Mouse (Mus musculus) intestine, embryonic 16.5 days (tissue): ENCODE data around the gene Pip5k1c. TPM values are rescaled to one million over a fixed set of nuclear protein-coding genes. Genes with fewer than 3 reads are reported as not detected.
A peak's percentile ranks its signal among the peaks of the same experiment; 100 is the strongest.

Source experiments
- ATAC-seq: fragments of 200-750 bp; cut with Nextera tagmentation; 2 replicates; pipeline ENCODE4 v1.8.0; 2017; ENCODE audit warnings: moderate TSS enrichment, moderate library complexity
- H3K27ac ChIP-seq: fragments of 300-500 bp; sonication (generic); 2 replicates; pipeline ENCODE4 v1.5.1; 2014; ENCODE audit warnings: mild to moderate bottlenecking, low read length
- H3K27me3 ChIP-seq: fragments of 300-500 bp; sonication (generic); replicated peaks from 2 replicates; pipeline ENCODE4 v1.6.1; 2014; ENCODE audit warnings: low read length, control low read depth, mixed read lengths; ENCODE audit not compliant: control insufficient read depth, insufficient read depth
- H3K36me3 ChIP-seq: fragments of 300-500 bp; sonication (generic); 2 replicates; pipeline ENCODE4 v1.6.1; 2014; ENCODE audit warnings: low read length, control low read depth; ENCODE audit not compliant: control insufficient read depth, insufficient read depth
- H3K4me1 ChIP-seq: fragments of 300-500 bp; sonication (generic); 2 replicates; pipeline ENCODE4 v1.6.1; 2014; ENCODE audit warnings: low read length, control low read depth, mixed read lengths; ENCODE audit not compliant: control insufficient read depth, insufficient read depth
- H3K4me2 ChIP-seq: fragments of 300-500 bp; sonication (generic); 2 replicates; pipeline ENCODE4 v1.6.1; 2014; ENCODE audit warnings: low read depth, low read length, control low read depth
- H3K4me3 ChIP-seq: fragments of 300-500 bp; sonication (generic); 2 replicates; pipeline ENCODE4 v1.5.1; 2014; ENCODE audit warnings: mild to moderate bottlenecking, low read length
- H3K9ac ChIP-seq: fragments of 300-500 bp; sonication (generic); 2 replicates; pipeline ENCODE4 v1.6.1; 2014; ENCODE audit warnings: low read depth, low read length
- H3K9me3 ChIP-seq: fragments of 300-500 bp; sonication (generic); 2 replicates; pipeline ENCODE4 v1.6.1; 2016; ENCODE audit warnings: low read length, control low read depth; ENCODE audit not compliant: control insufficient read depth
- WGBS: fragments of 180-500 bp; shearing (Covaris S2); extraction: QIAGEN DNeasy Blood & Tissue Kit; methylation state at CpG from one replicate; pipeline ENCODE4 v1.1.7; 2014; 5-methylcytosine and 5-hydroxymethylcytosine counted together
- polyA plus RNA-seq: library from polyadenylated mRNA; unstranded; fragments of >200 nt; fragmentation: Nextera tagmentation; extraction: Ambion mirVana; gene quantifications from 2 replicates; pipeline ENCODE4 v1.2.1, GENCODE M21; 2015

Pip5k1c gene
- polyA plus RNA-seq, 1 experiment from 2014 or later, result 35.4 TPM

DNA sequence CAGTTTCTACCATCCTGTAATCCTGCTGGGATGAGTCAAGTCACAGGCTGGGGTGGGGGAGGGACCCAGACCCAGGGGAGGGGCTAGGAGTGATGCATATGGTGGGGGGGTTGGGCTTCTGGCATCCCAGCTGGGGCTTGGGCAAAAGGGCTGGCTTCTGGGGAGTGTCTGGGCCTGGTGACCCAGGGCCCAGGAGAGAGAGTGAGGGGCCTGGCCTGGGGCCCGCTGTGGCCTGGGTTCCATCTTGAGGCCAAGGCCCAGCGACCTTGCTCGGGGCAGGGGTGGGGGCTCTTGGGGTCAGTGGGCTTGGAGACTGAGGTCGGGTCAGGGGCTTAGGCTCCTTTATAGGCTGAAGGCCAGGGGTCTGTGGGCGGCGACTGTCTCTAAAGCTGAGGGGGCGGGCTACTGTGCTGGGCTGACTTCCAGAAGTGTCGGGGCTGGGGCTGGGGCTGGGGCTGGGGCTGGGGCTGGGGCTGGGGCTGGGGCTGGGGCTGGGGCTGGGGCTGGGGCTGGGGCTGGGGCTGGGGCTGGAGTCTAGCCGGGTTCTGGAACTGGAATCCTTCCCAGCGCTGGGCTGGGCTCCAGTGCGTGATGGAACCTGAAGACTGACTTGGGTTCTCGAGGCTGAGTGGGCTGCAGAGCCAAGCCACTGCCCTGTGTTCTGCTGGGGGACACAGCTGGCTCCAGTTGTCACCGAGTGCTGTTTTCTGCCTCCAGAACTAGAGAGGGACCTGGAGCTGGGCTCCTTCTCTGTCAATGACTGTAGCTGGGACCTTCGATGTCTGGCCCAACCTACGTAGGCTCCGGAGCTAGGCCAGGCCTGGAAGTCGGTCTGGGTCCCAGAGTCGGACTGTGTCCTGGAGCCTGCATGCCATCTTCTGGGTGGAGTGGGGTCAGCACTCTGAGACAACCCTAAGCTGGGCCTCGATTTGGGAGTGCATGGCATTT, 42.9 kb downstream of the Pip5k1c start:
- H3K9ac ChIP-seq, result peak overlapping the region; percentile 48
- peak; percentile 56 for ATAC-seq
- H3K36me3 ChIP-seq, result no peaks in the 10 kb centered on the region
- peaks cover 9% of the 10 kb centered on the region; the same call in 1 of the 2 replicates for H3K27me3 ChIP-seq
- H3K4me1 ChIP-seq, result peaks cover 26% of the 10 kb centered on the region
- peak overlapping the region; percentile 92 for H3K27ac ChIP-seq
- no peaks in the 10 kb centered on the region for H3K9me3 ChIP-seq
- 45% methylated on average over 19 of the region's 19 CpGs for WGBS
- H3K4me3 ChIP-seq, result no peak overlapping the region
- peak overlapping the region; percentile 4; the same call in 1 of the 2 replicates for H3K4me2 ChIP-seq

DNA sequence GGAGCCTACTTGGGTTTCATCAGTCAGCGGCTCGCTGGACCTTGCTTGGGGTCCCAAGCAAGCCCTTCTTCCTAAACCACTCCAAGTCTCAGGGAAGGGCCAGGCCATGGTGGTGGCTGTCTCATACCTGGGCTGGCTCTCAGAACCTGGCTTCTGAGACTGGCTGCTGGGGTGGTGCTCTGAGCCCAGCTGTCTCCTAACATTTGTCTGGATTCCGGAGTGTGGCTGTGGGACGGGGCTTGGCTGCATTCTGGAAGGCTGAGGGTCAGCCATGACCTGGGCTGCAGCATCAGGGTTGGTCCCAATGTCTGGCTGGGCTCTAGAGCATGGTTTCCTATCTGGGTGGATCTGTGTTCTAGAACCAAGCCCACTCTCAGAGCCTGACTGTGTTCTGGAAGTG, 43.8 kb downstream of the Pip5k1c start:
- peak overlapping the region; percentile 37 for H3K9ac ChIP-seq
- H3K27ac ChIP-seq, result peak overlapping the region; percentile 83
- H3K27me3 ChIP-seq, result peaks cover 9% of the 10 kb centered on the region; the same call in 1 of the 2 replicates
- no peak for ATAC-seq
- no peaks in the 10 kb centered on the region for H3K36me3 ChIP-seq
- H3K4me2 ChIP-seq, result no peak overlapping the region
- no peak overlapping the region for H3K4me3 ChIP-seq
- 91% methylated on average over 4 of the region's 4 CpGs for WGBS
- H3K4me1 ChIP-seq, result peaks cover 32% of the 10 kb centered on the region
- H3K9me3 ChIP-seq, result no peaks in the 10 kb centered on the region

DNA sequence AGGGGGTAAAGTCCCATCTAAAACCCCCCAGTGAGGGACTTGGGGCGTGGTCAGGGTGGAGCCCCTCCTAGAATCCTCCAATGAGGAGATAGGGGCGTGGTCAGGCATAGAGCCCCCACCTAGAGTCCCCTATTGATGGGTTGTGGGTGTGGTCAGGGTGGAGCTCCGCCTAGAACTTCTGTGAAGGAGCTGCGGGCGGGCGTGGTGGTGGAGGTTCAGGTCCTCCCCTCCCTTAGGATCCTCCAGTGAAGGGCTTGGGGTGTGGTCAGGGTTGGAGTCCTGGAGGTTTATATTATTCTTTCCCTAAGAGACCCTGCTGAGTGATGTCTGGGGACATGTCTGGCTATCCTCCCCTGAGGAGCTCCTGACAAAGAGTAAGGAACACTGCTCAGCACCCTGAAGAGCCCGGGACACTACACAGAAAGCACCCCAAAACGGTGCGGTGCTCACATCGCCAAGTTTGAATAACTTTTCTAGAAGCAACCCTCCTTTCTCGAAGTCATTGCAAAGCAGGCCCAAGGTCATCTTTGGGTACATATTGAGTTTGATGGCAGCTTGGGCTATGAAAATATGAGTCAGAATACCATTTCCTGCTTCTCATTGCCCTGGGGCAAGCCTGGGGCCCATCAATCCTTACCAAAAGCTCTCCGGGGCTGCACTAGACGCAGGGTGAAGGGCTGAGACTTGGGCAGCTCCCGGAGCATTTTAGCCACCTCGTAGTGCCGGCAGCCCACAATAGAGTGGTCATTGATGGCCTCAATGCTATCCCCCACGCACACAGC, 48.0 kb downstream of the Pip5k1c start:
- Histone ChIP-seq H3K27me3 (peaks cover 13% of the 10 kb centered on the region; the same call in 1 of the 2 replicates), H3K4me1 (peaks cover 26% of the 10 kb centered on the region), H3K9ac (no peak overlapping the region), H3K4me3 (no peak overlapping the region), H3K36me3 (no peaks in the 10 kb centered on the region), H3K27ac (no peak overlapping the region), H3K9me3 (no peaks in the 10 kb centered on the region), H3K4me2 (no peak overlapping the region)
- WGBS, result 43% methylated on average over 17 of the region's 17 CpGs
- ATAC-seq, result no peak

DNA sequence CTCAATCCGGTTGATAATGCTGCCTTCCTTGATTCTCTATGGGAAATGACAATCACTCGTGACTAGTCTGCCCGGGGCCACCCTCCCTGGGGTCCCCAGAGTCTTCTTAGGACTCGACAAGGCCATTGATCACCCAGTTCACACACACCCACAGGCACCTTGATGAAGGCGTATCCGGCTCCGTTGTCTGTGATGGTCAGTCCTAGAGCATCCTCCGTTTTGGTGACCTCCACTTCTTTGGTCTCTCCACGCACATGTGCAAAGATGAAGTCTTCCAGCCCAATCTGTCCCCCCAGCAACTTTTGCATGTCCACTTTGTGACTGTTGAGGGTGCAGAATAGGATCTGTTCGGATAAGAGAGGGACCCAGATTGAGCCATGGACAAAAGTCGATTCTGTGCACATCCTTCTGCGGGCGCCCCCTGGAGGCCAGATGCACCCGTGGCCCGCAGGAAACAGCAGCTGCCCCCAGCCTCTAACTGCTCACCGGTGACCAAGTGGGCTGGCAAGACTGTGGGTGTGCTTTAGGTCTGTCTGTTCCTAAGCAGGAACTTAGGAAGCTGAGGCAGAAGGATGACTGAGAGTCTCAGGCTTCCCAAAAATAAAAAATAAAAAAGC, 48.7 kb downstream of the Pip5k1c start:
- 36% methylated on average over 16 of the region's 16 CpGs for WGBS
- no peaks in the 10 kb centered on the region for H3K9me3 ChIP-seq
- no peak overlapping the region for H3K9ac ChIP-seq
- no peak overlapping the region for H3K27ac ChIP-seq
- peaks cover 21% of the 10 kb centered on the region for H3K4me1 ChIP-seq
- no peak overlapping the region for H3K4me2 ChIP-seq
- no peaks in the 10 kb centered on the region for H3K36me3 ChIP-seq
- no peak overlapping the region for H3K4me3 ChIP-seq
- peaks cover 13% of the 10 kb centered on the region; the same call in 1 of the 2 replicates for H3K27me3 ChIP-seq
- ATAC-seq, result no peak

DNA sequence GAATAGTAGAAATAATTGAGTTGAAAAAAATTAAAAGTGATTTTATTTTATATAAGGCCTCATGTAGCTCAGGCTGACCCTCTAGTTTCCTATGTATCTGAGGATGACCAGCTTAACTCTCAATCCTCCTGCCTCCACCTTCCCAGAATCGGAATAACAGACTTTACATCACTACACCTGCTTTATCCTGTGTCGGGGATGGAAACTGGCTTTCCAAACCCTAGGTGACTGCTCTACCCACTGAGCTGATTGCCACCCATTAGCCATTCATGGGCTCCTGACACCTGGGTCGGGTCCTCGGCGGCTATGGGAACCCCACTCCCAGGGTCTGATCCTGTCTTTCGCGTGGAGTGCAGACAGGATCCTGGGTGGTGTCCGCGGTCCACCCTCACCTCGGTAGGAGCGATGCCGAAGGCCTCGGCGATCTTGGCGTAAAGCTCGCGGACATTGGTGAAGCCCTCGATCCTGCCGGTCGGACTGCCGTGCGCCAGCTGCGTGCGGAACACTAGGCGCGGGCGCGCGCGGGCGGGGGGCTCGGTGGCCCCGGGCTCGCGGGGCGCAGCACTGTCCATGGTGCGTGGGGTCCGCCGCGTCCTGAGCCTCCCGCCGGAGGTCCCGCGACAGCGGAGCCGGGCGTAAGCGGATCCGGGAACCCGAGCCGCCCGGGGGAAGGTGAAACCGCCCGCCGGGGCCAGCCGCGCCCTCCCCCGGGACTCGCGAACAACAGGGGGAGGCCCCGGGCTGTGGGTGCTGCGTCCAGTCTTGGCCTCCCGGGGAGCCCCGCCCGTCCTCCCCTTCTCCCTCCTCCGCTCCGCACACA, 50.1 kb downstream of the Pip5k1c start, which contains the start of gene Gipc3:
Gene Gipc3 (minus strand): TSS at position 581 of the 820 bp plus-strand sequence.
- H3K36me3 ChIP-seq, result no peaks in the 10 kb centered on the region
- H3K27ac ChIP-seq, result no peak within 1 kb of the TSS
- peak within 1 kb of the TSS; percentile 60 for H3K4me3 ChIP-seq
- no peaks in the 10 kb centered on the region for H3K9me3 ChIP-seq
- H3K27me3 ChIP-seq, result peaks cover 13% of the 10 kb centered on the region; the same call in 1 of the 2 replicates
- peak within 1 kb of the TSS; percentile 96 for H3K4me2 ChIP-seq
- H3K4me1 ChIP-seq, result peaks cover 32% of the 10 kb centered on the region
- peak within 1 kb of the TSS; percentile 76 for H3K9ac ChIP-seq
- WGBS, result 3% methylated on average over 64 of the region's 67 CpGs
- no peak for ATAC-seq

DNA sequence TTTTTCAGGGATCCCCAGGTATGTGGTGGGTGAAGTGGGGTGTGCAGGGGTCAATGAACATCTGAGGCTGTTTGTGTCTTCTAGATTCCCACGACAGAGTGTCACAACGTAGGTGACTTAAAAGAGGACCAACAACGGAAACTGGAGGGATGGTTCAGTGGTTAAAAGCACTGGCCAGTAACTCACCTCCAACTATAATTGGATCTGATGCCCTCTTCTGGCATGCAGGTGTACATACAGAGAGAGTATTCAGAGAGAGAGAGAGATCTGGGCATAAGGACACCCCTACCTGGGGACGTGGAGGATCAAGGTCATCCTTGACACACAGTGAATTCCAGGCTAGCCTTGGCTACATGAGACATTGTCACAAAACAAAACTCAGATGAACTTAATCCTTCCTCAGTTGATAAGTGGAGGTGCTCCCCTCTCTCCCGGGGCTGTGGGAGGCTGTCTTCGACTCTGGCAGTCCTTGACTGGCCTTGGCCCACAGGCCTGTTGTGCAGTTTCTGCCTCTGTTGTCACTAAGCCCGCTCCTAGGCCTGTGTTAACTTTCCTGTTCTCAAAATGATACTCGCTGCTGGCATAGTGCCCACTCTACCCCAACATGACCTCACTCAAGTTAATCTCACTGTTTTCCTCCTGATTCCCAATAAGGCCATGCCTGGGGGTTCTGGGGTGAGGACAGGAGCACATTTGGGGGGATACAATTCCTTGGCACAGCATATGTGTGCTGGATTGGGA, 51.8 kb downstream of the Pip5k1c start:
- Histone ChIP-seq H3K9me3 (no peaks in the 10 kb centered on the region), H3K4me2 (no peak overlapping the region), H3K4me1 (peaks cover 45% of the 10 kb centered on the region), H3K9ac (no peak overlapping the region), H3K27me3 (peaks cover 13% of the 10 kb centered on the region; the same call in 1 of the 2 replicates), H3K27ac (no peak overlapping the region), H3K4me3 (no peak overlapping the region), H3K36me3 (no peaks in the 10 kb centered on the region)
- WGBS, result 53% methylated on average over 8 of the region's 8 CpGs
- no peak for ATAC-seq

DNA sequence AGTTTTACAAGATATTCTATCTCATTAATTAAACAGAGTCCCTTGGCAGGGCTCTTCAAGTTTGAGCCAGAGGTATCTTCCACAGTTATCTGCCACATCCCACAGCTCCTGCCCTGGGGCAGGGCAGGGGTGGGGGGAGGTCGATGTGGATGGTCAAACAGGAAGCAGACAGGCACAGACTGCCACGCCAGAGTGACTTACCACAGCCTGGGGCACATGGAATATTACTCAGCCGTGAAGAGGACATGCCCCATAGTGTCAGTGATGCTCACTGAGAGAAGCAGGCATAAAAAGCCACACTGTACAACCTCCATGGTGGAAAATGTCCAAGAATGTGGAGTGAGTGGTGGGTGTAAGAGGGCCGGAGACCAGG, 52.4 kb downstream of the Pip5k1c start:
- Histone ChIP-seq H3K9ac (no peak overlapping the region), H3K4me2 (no peak overlapping the region), H3K27ac (no peak overlapping the region), H3K9me3 (no peaks in the 10 kb centered on the region), H3K27me3 (peaks cover 13% of the 10 kb centered on the region; the same call in 1 of the 2 replicates), H3K4me1 (peaks cover 47% of the 10 kb centered on the region), H3K36me3 (no peaks in the 10 kb centered on the region), H3K4me3 (no peak overlapping the region)
- WGBS, result 90% methylated on average over 4 of the region's 4 CpGs
- ATAC-seq, result no peak

DNA sequence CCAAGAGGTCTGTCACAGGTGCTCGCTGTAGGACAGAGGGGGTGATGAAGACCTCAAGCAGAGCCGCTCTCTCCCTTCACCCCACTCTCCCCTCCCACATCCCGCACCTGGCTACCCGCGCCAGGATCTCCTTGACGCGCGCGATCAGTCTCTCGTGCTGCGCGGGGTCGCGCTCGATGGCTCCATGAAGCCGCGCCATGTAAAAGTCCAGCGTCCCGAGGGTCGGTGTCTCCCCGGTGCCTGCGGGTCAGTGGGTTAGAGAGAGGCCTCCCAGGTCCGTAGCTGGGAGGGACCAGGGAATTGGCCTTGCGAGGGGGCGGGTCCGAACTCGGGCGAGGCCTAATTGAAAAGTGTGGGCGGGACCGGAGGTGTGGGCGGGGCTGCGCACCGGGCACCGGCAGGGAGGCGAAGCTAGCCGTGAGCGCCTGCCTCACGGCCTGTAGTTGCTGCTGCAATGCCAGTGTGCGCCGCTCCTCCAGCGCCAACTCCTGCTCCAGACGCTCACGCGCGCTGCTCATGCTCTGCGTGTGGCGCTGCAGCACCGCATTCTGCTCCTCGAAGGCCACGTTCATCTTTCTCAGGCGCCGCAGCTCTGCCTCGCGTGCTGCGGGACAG, 53.8 kb downstream of the Pip5k1c start:
- 13% methylated on average over 55 of the region's 55 CpGs for WGBS
- peak overlapping the region; percentile 68 for H3K4me2 ChIP-seq
- ATAC-seq, result peak; percentile 14
- H3K9ac ChIP-seq, result peak overlapping the region; percentile 60
- H3K4me3 ChIP-seq, result peak overlapping the region; percentile 45
- H3K9me3 ChIP-seq, result no peaks in the 10 kb centered on the region
- H3K36me3 ChIP-seq, result no peaks in the 10 kb centered on the region
- peaks cover 13% of the 10 kb centered on the region; the same call in 1 of the 2 replicates for H3K27me3 ChIP-seq
- peak overlapping the region; percentile 69 for H3K27ac ChIP-seq
- H3K4me1 ChIP-seq, result peaks cover 37% of the 10 kb centered on the region
